Mouse (Mus musculus): ENCODE results near the gene Zfp2.

Zfp2 gene

DNA sequence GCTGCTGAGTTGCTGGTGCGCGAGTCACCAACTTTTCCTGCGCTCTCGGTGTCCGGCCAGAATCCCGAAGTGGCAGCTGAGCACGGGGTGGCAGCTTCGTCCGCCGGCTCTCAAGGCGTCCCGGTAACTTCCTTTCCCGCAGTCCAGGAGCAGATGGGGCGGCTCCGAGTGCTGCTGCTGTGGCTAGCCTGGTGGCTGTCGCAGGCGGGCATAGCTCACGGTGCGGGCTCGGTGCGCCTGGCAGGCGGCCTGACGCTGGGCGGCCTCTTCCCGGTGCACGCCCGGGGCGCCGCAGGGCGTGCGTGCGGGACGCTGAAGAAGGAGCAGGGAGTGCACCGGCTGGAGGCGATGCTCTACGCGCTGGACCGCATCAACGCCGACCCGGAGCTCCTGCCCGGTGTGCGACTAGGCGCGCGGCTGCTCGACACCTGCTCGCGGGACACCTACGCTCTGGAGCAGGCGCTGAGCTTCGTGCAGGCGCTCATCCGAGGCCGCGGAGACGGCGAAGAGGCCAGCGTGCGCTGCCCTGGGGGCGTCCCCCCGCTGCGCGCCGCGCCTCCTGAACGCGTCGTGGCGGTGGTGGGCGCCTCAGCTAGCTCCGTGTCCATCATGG is 64.9 kb downstream of the Zfp2 start:
- peak; percentile 39 for DNase-seq

DNA sequence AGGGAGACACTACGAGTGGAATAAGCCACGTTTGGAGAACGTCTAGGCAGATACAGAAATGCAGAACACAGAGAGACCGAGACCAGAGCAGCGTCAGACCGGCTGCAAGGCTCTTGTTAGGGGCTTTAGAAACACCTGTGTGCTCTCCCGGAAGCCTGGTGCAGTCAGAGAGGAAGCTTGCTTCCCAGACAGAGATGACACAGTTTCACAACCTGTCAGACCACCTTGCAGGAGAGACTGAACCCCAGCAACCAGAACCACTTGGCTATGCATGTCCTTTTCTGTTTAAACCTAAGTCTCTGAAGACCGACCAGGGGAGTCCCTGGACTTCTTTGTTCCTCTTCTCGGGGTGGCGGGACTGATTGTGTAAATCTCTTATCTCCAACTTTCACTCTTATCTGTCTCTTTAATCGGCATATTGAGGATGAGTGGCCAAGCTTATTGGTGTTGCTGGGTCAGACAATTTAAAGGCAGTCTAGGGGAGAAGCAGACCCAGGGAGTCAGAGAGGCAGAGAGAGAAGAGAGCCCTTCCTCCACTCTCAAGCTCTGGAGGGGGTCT is 65.7 kb downstream of the Zfp2 start, which contains the start of gene Grm6:
Gene Grm6 (plus strand): TSS at position 509 of the 559 bp plus-strand sequence.
- no peak for DNase-seq

DNA sequence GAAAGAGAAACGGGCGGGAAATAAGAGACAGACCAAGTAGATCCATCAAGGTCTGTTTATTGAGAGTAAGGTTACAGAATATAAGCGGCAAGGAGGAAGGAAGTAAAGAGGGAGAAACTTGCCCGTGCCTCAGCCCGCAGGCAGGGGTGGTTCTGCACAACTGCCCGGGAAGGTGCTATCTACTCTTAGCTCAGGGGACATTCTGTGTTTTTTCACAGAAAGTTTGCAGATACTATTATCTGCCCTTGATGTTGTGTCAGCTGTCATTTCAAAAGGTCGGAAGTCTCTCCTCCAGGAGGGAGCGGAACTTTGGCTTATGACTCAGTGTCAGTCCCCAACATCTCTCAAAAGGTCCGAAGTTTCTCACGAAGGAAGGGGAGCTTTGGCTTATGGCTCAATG is 66.7 kb downstream of the Zfp2 start:
- no peak for DNase-seq
